Mouse (Mus musculus): Measurements from ENCODE around the gene Olfr62.
A peak's percentile ranks its signal among the peaks of the same experiment; 100 is the strongest.

The Olfr62 gene

DNA sequence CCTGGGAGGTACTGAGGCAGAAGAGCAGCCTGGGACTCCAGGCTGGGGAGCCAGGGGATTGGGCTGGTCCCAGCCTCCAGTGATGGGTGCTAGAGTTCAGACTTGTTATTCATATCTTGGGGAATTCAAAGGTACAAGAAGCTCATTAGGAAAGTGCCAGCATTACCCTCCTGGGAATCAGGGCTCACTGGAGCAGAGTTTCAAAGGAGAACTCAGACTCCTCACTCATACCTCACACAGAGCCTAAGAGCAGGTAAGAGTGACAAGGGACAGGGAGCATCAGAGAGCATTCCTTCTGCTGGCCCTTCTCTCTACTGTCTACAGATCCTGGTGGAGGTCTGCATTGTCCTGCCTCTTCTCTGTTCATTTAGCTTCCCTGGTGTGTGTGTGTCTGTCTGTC is at the start of gene Olfr62:
TSS of gene Olfr62 (plus strand) at position 301 of the 400 bp plus-strand sequence.
- no peak for DNase-seq

- no peak for DNase-seq
These were observed 48.9 kb upstream of the Olfr62 start for GRCm38 (mm10) chr4:118609836-118610235.

GRCm38 (mm10) chr4:118612619-118613018 is 46.1 kb upstream of the Olfr62 start:
- DNase-seq: peak in 1 of 2 experiments; percentile 16

DNA sequence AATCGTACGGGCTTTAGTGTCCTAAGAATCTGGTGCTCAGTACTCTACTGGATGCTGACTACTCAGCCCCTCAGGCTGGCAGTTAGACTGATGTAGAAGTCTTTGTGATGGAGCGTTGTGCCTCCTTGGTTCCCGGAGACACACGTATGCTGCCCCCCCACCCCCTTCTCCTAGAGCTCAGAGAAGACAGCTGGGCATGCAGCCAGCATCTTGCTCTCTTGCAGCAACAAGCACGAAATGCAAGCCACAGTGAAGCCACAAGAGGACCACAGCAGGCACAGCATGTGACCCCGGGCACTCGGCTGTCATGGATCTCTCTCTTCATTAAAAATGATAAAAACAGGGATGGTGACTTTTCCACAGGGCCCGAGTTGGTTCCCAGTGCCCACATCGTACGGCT is 43.3 kb upstream of the Olfr62 start:
- DNase-seq: no peak

DNA sequence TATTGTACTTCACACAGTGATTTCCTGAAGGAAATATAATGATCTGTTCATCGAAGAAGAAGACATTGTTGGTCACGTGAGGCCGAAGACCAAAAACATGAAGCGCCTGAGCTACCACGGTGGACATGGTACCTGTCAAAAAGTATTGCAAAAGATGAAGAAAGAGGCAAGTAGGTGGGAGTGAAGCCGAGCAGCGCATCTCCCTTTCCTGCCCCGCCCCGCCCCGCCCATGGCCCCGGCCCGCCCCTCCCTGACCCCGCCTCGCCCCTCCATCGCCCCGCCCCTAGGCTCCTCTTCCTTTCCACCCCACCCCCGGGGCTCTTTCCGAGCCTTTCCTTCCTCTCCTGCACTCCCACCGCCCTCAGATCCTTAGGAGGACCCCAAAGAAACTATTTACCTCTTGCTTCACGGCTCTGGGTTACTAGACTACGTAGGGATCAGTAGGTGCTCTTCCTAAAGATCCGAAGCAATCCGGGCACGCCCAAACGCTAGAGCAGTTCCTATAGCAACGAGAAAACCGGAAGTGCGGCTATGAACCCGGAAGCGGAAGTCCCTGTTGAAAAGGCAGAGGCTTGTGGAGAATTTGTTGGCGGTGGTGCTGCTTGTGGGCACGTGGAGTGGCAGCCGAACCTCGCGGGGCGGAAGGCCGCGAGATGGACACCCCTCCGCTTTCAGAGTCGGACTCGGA is 38.3 kb upstream of the Olfr62 start, which contains the start of the genes Cfap57 and Ebna1bp2:
TSS of gene Cfap57 (minus strand) at position 499 of the 688 bp plus-strand sequence.
TSS of gene Ebna1bp2 (plus strand) at position 521 of the 688 bp plus-strand sequence.
- DNase-seq: peak; percentile 76 to 87

DNA sequence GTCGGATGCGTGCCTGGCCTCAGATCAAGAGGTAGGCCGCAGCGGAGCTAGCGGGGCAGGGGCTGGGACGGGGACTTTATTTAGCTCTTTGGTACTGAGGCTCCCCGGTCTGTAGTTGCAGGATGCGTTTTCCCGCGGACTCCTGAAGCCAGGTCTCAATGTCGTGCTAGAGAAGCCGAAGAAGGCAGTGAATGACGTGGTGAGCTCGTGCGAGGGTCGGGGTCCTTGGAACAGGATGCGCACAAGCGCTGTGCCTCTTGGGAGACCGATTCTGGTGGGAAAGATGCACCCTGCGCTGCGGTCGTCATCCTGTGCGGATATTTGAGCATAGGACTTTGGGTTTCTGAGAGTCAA is 37.8 kb upstream of the Olfr62 start:
- no peak for DNase-seq

DNA sequence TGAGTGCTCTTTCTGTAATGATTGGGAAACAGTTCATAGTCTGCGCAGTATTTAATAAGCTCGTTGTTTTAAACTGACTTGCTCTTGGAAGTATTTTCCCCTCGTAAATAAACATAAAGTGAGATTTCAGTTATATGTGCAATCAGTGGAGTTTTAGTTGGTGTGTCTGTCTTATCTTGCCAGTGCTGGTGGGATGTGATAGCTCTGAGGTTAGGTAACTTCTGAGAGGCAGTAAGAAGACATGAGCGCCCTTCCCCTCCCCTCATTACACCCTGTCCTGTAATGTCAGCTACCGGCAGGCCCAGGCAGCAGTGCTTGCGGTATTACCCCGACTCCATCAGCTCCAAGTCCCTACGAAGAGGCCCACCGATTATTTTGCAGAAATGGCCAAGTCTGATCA is 37.0 kb upstream of the Olfr62 start:
- DNase-seq: no peak

- no peak for DNase-seq
These were observed 28.5 kb upstream of the Olfr62 start for GRCm38 (mm10) chr4:118630261-118630660.

GRCm38 (mm10) chr4:118642346-118643190 is 16.2 kb upstream of the Olfr62 start:
- no peak for DNase-seq

DNA sequence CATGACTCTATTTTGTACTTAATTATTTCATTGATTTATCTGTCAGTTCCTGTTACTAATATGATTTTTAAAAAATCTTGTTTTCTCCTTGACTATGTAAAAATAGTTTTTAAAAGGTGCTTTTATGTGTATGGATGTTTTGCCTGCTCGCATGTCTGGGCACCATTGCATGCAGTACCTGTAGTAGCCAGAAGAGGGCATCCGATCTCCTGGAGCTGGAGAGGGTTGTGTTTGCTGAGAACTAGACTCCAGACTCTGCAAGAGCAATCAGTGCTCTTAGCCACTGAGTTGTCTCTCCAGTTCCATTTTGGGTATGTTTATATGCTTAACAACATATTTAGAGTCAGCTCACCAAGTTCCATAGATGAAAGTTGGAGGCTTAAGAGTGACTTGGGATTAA is 13.5 kb upstream of the Olfr62 start:
- DNase-seq: peak in 1 of 2 experiments; percentile 6

DNA sequence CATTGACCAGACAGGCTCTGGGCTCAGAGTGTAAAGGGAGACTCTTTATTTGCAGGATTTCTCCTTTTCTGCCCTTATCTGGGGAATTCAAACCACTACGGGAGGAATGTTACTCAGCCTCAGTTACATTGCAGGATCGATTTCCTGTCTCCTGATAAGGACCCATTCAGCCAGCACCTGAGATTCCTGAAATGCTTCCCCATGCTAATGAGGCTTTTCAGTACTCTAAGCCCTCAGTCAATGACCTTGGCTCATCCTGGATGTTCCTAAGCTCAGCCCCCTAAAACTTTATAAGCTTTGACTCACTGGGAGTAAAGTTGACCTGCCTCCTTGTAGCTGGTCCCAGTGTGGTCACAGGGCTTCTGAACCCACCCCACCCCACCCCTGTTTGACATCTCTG is 28.3 kb downstream of the Olfr62 start:
- no peak for DNase-seq

GRCm38 (mm10) chr4:118692412-118692973 is 33.7 kb downstream of the Olfr62 start, which contains the start of gene Olfr1342:
Gene Olfr1342, minus strand, starts transcription at chr4:118692756.
- no peak for DNase-seq

GRCm38 (mm10) chr4:118693812-118694211 is 35.1 kb downstream of the Olfr62 start:
- DNase-seq: no peak

- no peak for DNase-seq
These were observed 44.5 kb downstream of the Olfr62 start, which contains the start of gene Olfr1341 for GRCm38 (mm10) chr4:118703223-118703622. Gene Olfr1341, plus strand, starts transcription at chr4:118703523.

GRCm38 (mm10) chr4:118708086-118708485 is 49.3 kb downstream of the Olfr62 start:
- no peak for DNase-seq

- no peak for DNase-seq
These were observed 52.9 kb downstream of the Olfr62 start for GRCm38 (mm10) chr4:118711656-118712055.

All from thymus, adult 18-20 months (tissue).